Comparison of ENCODE assay signal across 23 mouse cellular contexts in the genomic region with DNA sequence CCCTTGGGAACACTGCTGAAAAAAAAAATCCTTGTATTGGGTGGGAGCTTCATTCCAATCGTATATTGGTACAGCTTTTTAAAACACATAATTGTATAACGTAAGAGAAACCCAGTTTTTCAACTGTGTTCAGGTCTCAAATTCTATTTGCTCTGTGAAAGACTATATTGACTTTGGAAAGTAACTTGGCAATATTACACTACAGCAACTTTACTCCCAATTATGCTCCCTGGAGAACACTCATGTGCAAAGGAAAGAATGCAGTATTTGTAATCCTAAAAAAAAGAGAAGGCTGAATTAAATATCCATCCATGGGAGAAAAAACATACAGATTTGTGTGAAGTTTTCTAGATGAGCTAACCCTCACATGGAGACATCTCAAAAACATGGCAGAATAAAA.
DNase-seq lines count a peak whose midpoint lies in the region; ATAC-seq and TF ChIP-seq lines count a peak whose summit lies in the region.
"Had no signal": no experiment of that assay in that cellular context is flagged by ENCODE, and none has a peak within 500 bp of the region (broad histone marks: within the 10 kb centered on the region; RNA-seq: fewer than 3 reads in every experiment).

No protein-coding gene starts in this region.

- H3K27ac ChIP-seq in embryonic facial prominence, embryonic 14.5 days (replicated peaks; ENCODE audit: low read depth, low read length): no peak overlapping the region
- H3K27ac ChIP-seq in embryonic facial prominence, embryonic 10.5 days (replicated peaks): no peak overlapping the region
- H3K27ac ChIP-seq in liver, adult 2 months (replicated peaks; ENCODE audit: insufficient read depth, low read depth, low read length): no peak overlapping the region
- no peak overlapping the region for H3K27ac ChIP-seq in liver, postnatal 0 days (ENCODE audit: low read depth)
- H3K27ac ChIP-seq: forebrain, embryonic 12.5 days; heart, embryonic 10.5 days; hindbrain, embryonic 12.5 days had no signal

- H3K9me3 ChIP-seq in embryonic facial prominence, embryonic 14.5 days (ENCODE audit: control insufficient read depth, low read length): 0 out of 2 replicates have a peak, but pooled peaks cover 3% of the 10 kb centered on the region
- H3K9me3 ChIP-seq in embryonic facial prominence, embryonic 10.5 days: no peaks in the 10 kb centered on the region
- no peaks in the 10 kb centered on the region for H3K9me3 ChIP-seq in liver, postnatal 0 days (ENCODE audit: low read length)
- H3K9me3 ChIP-seq: forebrain, embryonic 12.5 days; G1E; heart, embryonic 10.5 days; hindbrain, embryonic 12.5 days had no signal

- H3K36me3 ChIP-seq in embryonic facial prominence, embryonic 14.5 days (ENCODE audit: control insufficient read depth, insufficient read depth, low read length): no peaks in the 10 kb centered on the region
- H3K36me3 ChIP-seq in embryonic facial prominence, embryonic 10.5 days (replicated peaks): no peaks in the 10 kb centered on the region
- H3K36me3 ChIP-seq in liver, adult 2 months (ENCODE audit: control insufficient read depth, insufficient read depth, low read length): no peaks in the 10 kb centered on the region
- H3K36me3 ChIP-seq in liver, postnatal 0 days (replicated peaks; ENCODE audit: insufficient read depth, low read length): no peaks in the 10 kb centered on the region
- H3K36me3 ChIP-seq: forebrain, embryonic 12.5 days; G1E; heart, embryonic 10.5 days; hindbrain, embryonic 12.5 days had no signal

- 60% methylated on average over 2 of the region's 2 CpGs for WGBS in embryonic facial prominence, embryonic 14.5 days
- WGBS in embryonic facial prominence, embryonic 10.5 days: 89% methylated on average over 2 of the region's 2 CpGs
- 29% methylated on average over 2 of the region's 2 CpGs for WGBS in liver, adult 2 months
- WGBS in liver, postnatal 0 days (ENCODE audit: insufficient replicate concordance): 58% methylated on average over 2 of the region's 2 CpGs
- WGBS in lung, adult 2 months: 56% methylated on average over 2 of the region's 2 CpGs

- peak; percentile 74 for DNase-seq in embryonic facial prominence, embryonic 14.5 days (ENCODE audit: low spot score)
- DNase-seq in embryonic facial prominence, embryonic 10.5 days (ENCODE audit: low spot score): no peak
- DNase-seq in liver, adult 2 months (ENCODE audit: extremely low read depth, low read depth, low spot score): peak; percentile 79
- no peak for DNase-seq in liver, postnatal 0 days
- peak; percentile 7 for DNase-seq in lung, postnatal 25 days (ENCODE audit: low spot score)
- no peak for DNase-seq in lung, adult 2 months
- DNase-seq in kidney, postnatal 25 days: no peak
- DNase-seq: adrenal gland, adult 2 months; adrenal gland, postnatal 25 days; B cell, adult 2 months; cerebellum, adult 2 months; cerebellum, postnatal 10 days; gastrocnemius, postnatal 14 days; heart, postnatal 10 days; heart, postnatal 4 days had no signal

- H3K4me2 ChIP-seq in embryonic facial prominence, embryonic 14.5 days (ENCODE audit: low read depth, low read length): no peak overlapping the region
- H3K4me2 ChIP-seq in liver, postnatal 0 days (ENCODE audit: low read depth, low read length): no peak overlapping the region
- H3K4me2 ChIP-seq: forebrain, embryonic 12.5 days; hindbrain, embryonic 12.5 days had no signal

- no peaks in the 10 kb centered on the region for H3K4me1 ChIP-seq in embryonic facial prominence, embryonic 14.5 days (ENCODE audit: control insufficient read depth, insufficient read depth, low read length)
- no peaks in the 10 kb centered on the region for H3K4me1 ChIP-seq in embryonic facial prominence, embryonic 10.5 days
- peaks cover 5% of the 10 kb centered on the region for H3K4me1 ChIP-seq in liver, adult 2 months (ENCODE audit: control insufficient read depth, insufficient read depth, low read length)
- 0 out of 2 replicates have a peak, but pooled peaks cover 6% of the 10 kb centered on the region for H3K4me1 ChIP-seq in liver, postnatal 0 days (ENCODE audit: insufficient read depth)
- H3K4me1 ChIP-seq in lung, adult 2 months (ENCODE audit: control insufficient read depth, insufficient read depth, low read length): no peaks in the 10 kb centered on the region; the same call in 1 of the 2 replicates

- no peaks in the 10 kb centered on the region for H3K79me2 ChIP-seq in liver, adult 2 months (ENCODE audit: control insufficient read depth, insufficient read depth, low read length)

- no peak for ATAC-seq in embryonic facial prominence, embryonic 14.5 days (ENCODE audit: low read depth)
- no peak for ATAC-seq in liver, postnatal 0 days
- ATAC-seq: CD4-positive, CD25-positive, alpha-beta regulatory T cell, adult 4 months; forebrain, embryonic 16.5 days; hindbrain, embryonic 16.5 days; inflammation-experienced regulatory T-cells, adult 6 months had no signal

- TF ChIP-seq EP300 in liver, postnatal 0 days (IDR thresholded peaks at IDR 0.05; ENCODE audit: low read depth): no peak

- H3K4me3 ChIP-seq in embryonic facial prominence, embryonic 14.5 days (ENCODE audit: low read depth, low read length): no peak overlapping the region
- H3K4me3 ChIP-seq in embryonic facial prominence, embryonic 10.5 days: no peak overlapping the region
- H3K4me3 ChIP-seq in liver, adult 2 months (ENCODE audit: insufficient read depth, low read depth, low read length): no peak overlapping the region
- H3K4me3 ChIP-seq in liver, postnatal 0 days (ENCODE audit: low read depth, low read length): no peak overlapping the region
- H3K4me3 ChIP-seq in lung, adult 2 months (replicated peaks; ENCODE audit: extremely low read depth, low read depth, low read length): no peak overlapping the region
- H3K4me3 ChIP-seq: forebrain, embryonic 12.5 days; heart, embryonic 10.5 days; hindbrain, embryonic 12.5 days had no signal

- no peak for TF ChIP-seq POLR2A in liver, adult 2 months (IDR thresholded peaks at IDR 0.05; ENCODE audit: extremely low read depth, insufficient read depth, low read length)
- no peak for TF ChIP-seq POLR2A in lung, adult 2 months (IDR thresholded peaks at IDR 0.05; ENCODE audit: borderline replicate concordance, extremely low read depth, low read depth, low read length)

- no peaks in the 10 kb centered on the region for H3K27me3 ChIP-seq in embryonic facial prominence, embryonic 14.5 days (replicated peaks; ENCODE audit: control insufficient read depth, insufficient read depth, low read length)
- H3K27me3 ChIP-seq in embryonic facial prominence, embryonic 10.5 days (replicated peaks; ENCODE audit: low read depth, poor library complexity, severe bottlenecking): no peaks in the 10 kb centered on the region
- H3K27me3 ChIP-seq in liver, adult 2 months (ENCODE audit: control insufficient read depth, insufficient read depth, low read length): no peaks in the 10 kb centered on the region
- no peaks in the 10 kb centered on the region for H3K27me3 ChIP-seq in liver, postnatal 0 days (ENCODE audit: insufficient read depth, low read length)
- H3K27me3 ChIP-seq: forebrain, embryonic 12.5 days; hindbrain, embryonic 12.5 days had no signal

- no peak overlapping the region for H3K9ac ChIP-seq in embryonic facial prominence, embryonic 14.5 days (ENCODE audit: low read depth, low read length)
- H3K9ac ChIP-seq in liver, adult 2 months (ENCODE audit: low read depth, low read length): no peak overlapping the region
- H3K9ac ChIP-seq in liver, postnatal 0 days (replicated peaks): no peak overlapping the region
- H3K9ac ChIP-seq: forebrain, embryonic 12.5 days; hindbrain, embryonic 12.5 days had no signal

- TF ChIP-seq CTCF in liver, adult 2 months (IDR thresholded peaks at IDR 0.05; ENCODE audit: low read depth, low read length): no peak
- TF ChIP-seq CTCF in liver, postnatal 0 days (IDR thresholded peaks at IDR 0.05; ENCODE audit: low read depth): no peak
- no peak for TF ChIP-seq CTCF in lung, adult 2 months (IDR thresholded peaks at IDR 0.05; ENCODE audit: insufficient read depth, low read length)

Comparison
In these comparisons a context has a peak if more than half of its experiments do, and no peak if none do; other contexts are left out.
1. DNase-seq: peak in embryonic facial prominence, embryonic 14.5 days (single experiment), liver, adult 2 months (single experiment) and lung, postnatal 25 days (single experiment); none in embryonic facial prominence, embryonic 10.5 days (single experiment), liver, postnatal 0 days (single experiment), lung, adult 2 months (single experiment) and kidney, postnatal 25 days (0 of 2).